Mouse (Mus musculus): ENCODE measurements around the gene Dock10.

- no peak for TF ChIP-seq CTCF (IDR thresholded peaks at IDR 0.05; ENCODE audit: borderline replicate concordance, control insufficient read depth, extremely low read depth, insufficient read depth, low read length, poor library complexity)
- TF ChIP-seq POLR2A (IDR thresholded peaks at IDR 0.05; ENCODE audit: control insufficient read depth, extremely low read depth, insufficient read depth, low read length, poor library complexity): no peak
Observed at GRCm38 (mm10) chr1:80630179-80631149, 127.9 kb downstream of the Dock10 start.
